Mouse (Mus musculus) urinary bladder, postnatal 36 days (tissue): Measurements from ENCODE around the gene Txnrd2.
A peak's percentile ranks its signal among the peaks of the same experiment; 100 is the strongest.

Experiments
- DNase-seq, 2 experiments: peaks; one replicate each; pipeline ENCODE4 v3.0.0; 2022; ENCODE audit warnings: low spot score in 2 of 2, mixed read lengths in 1 of 2

The Txnrd2 gene

GRCm38 (mm10) chr16:18416837-18417236 lies 9.3 kb upstream of the Txnrd2 start:
- DNase-seq: no peak

- DNase-seq: no peak
These were observed 8.7 kb upstream of the Txnrd2 start for GRCm38 (mm10) chr16:18417491-18417890.

GRCm38 (mm10) chr16:18418756-18419602 lies 7.2 kb upstream of the Txnrd2 start:
- DNase-seq: no peak

GRCm38 (mm10) chr16:18419603-18420026 lies 6.6 kb upstream of the Txnrd2 start:
- DNase-seq: no peak

- no peak for DNase-seq
These were observed 5.6 kb upstream of the Txnrd2 start for GRCm38 (mm10) chr16:18420571-18420970.

GRCm38 (mm10) chr16:18423203-18423914 lies 2.8 kb upstream of the Txnrd2 start:
- DNase-seq: no peak

- DNase-seq: no peak
These were observed 2.3 kb upstream of the Txnrd2 start for GRCm38 (mm10) chr16:18423915-18424265.

GRCm38 (mm10) chr16:18424364-18425045 lies 1.7 kb upstream of the Txnrd2 start:
- no peak for DNase-seq

GRCm38 (mm10) chr16:18425475-18426214 lies 539 bp upstream of the Txnrd2 start:
- no peak for DNase-seq

- no peak for DNase-seq
These were observed 657 bp downstream of the Txnrd2 start, which contains the start of gene Comt for GRCm38 (mm10) chr16:18426802-18427280. TSS of gene Comt (minus strand) at chr16:18426852.

GRCm38 (mm10) chr16:18428011-18428515 lies 1.9 kb downstream of the Txnrd2 start:
- no peak for DNase-seq

- DNase-seq: no peak
These were observed 2.4 kb downstream of the Txnrd2 start for GRCm38 (mm10) chr16:18428516-18429042.

GRCm38 (mm10) chr16:18429641-18430040 lies 3.5 kb downstream of the Txnrd2 start:
- no peak for DNase-seq

GRCm38 (mm10) chr16:18430641-18431212 lies 4.5 kb downstream of the Txnrd2 start:
- no peak for DNase-seq

- DNase-seq: no peak
These were observed 7.2 kb downstream of the Txnrd2 start for GRCm38 (mm10) chr16:18433341-18433920.

GRCm38 (mm10) chr16:18436128-18436527 lies 9.9 kb downstream of the Txnrd2 start:
- DNase-seq: no peak

GRCm38 (mm10) chr16:18443385-18443841 lies 17.2 kb downstream of the Txnrd2 start:
- peak; percentile 90 to 92 for DNase-seq

GRCm38 (mm10) chr16:18447243-18447642 lies 21.1 kb downstream of the Txnrd2 start:
- DNase-seq: no peak

GRCm38 (mm10) chr16:18448104-18448503 lies 21.9 kb downstream of the Txnrd2 start:
- DNase-seq: no peak

- DNase-seq: peak in 1 of 2 experiments; percentile 63
These were observed 22.8 kb downstream of the Txnrd2 start for GRCm38 (mm10) chr16:18449005-18449404.
